Mouse (Mus musculus) intestine, postnatal 0 days (tissue): ENCODE results near the gene Tbc1d24. TPM values are rescaled to one million over a fixed set of nuclear protein-coding genes. Genes with fewer than 3 reads are reported as not detected.

Experiments
- ATAC-seq: fragments of 200-750 bp; cut with Nextera tagmentation; 2 replicates; pipeline ENCODE4 v1.8.0; 2017; ENCODE audit warnings: mild to moderate bottlenecking, moderate TSS enrichment, moderate library complexity
- H3K27ac ChIP-seq: fragments of 300-500 bp; sonication (generic); 2 replicates; pipeline ENCODE4 v1.5.1; 2014; ENCODE audit warnings: mild to moderate bottlenecking, low read depth, low read length, moderate library complexity
- H3K27me3 ChIP-seq: fragments of 300-500 bp; sonication (generic); replicated peaks from 2 replicates; pipeline ENCODE4 v1.6.1; 2014; ENCODE audit warnings: low read length, mixed read lengths; ENCODE audit not compliant: control insufficient read depth, insufficient read depth
- H3K36me3 ChIP-seq: fragments of 300-500 bp; sonication (generic); 2 replicates; pipeline ENCODE4 v1.6.1; 2014; ENCODE audit warnings: mild to moderate bottlenecking, moderate library complexity; ENCODE audit not compliant: control insufficient read depth, insufficient read depth
- H3K4me1 ChIP-seq: fragments of 300-500 bp; sonication (generic); replicated peaks from 2 replicates; pipeline ENCODE4 v1.6.1; 2014; ENCODE audit warnings: antibody characterized with exemption, low read length, mixed read lengths; ENCODE audit not compliant: control insufficient read depth, insufficient read depth
- H3K4me2 ChIP-seq: fragments of 300-500 bp; sonication (generic); replicated peaks from 2 replicates; pipeline ENCODE4 v1.6.1; 2014; ENCODE audit warnings: low read depth, mild to moderate bottlenecking, moderate library complexity
- H3K4me3 ChIP-seq: fragments of 300-500 bp; sonication (generic); 2 replicates; pipeline ENCODE4 v1.5.1; 2014; ENCODE audit warnings: low read depth, low read length
- H3K9ac ChIP-seq: fragments of 300-500 bp; sonication (generic); 2 replicates; pipeline ENCODE4 v1.6.1; 2014; ENCODE audit warnings: mild to moderate bottlenecking, low read depth, low read length
- H3K9me3 ChIP-seq: fragments of 300-500 bp; sonication (generic); 2 replicates; pipeline ENCODE4 v1.6.1; 2016; ENCODE audit warnings: mixed run types; ENCODE audit not compliant: control insufficient read depth
- CTCF ChIP-seq: sonication (generic); IDR thresholded peaks from 2 replicates; pipeline ENCODE4 v1.5.1; 2016; ENCODE audit warnings: low read depth, mild to moderate bottlenecking, control low read depth, antibody characterized with exemption, moderate library complexity
- WGBS: fragments of 180-500 bp; shearing (Covaris S2); extraction: QIAGEN DNeasy Blood & Tissue Kit; methylation state at CpG from one replicate; pipeline ENCODE4 v1.1.7; 2014; 5-methylcytosine and 5-hydroxymethylcytosine counted together
- polyA plus RNA-seq: library from polyadenylated mRNA; unstranded; fragments of >200 nt; fragmentation: Nextera tagmentation; extraction: Ambion mirVana; gene quantifications from 2 replicates; pipeline ENCODE4 v1.2.1, GENCODE M21; 2015

The Tbc1d24 gene
- polyA plus RNA-seq, 1 experiment from 2014 or later: 3.1 TPM

GRCm38 (mm10) chr17:24211631-24212440 lies 6.5 kb upstream of the Tbc1d24 start:
- whole genome bisulfite sequencing: 8% methylated on average over 37 of the region's 37 CpGs
- H3K36me3 ChIP-seq: peaks cover 12% of the 10 kb centered on the region
- no peak for TF ChIP-seq CTCF
- no peaks in the 10 kb centered on the region for H3K9me3 ChIP-seq
- no peak overlapping the region for H3K9ac ChIP-seq
- H3K4me1 ChIP-seq: peaks cover 8% of the 10 kb centered on the region
- H3K27ac ChIP-seq: no peak overlapping the region
- peak overlapping the region; percentile 33 for H3K4me3 ChIP-seq
- ATAC-seq: peak; percentile 28
- H3K27me3 ChIP-seq: peaks cover 10% of the 10 kb centered on the region; the same call in 1 of the 2 replicates
- peak overlapping the region; percentile 76 for H3K4me2 ChIP-seq

- Histone ChIP-seq H3K4me3 (no peak overlapping the region), H3K4me1 (peaks cover 15% of the 10 kb centered on the region), H3K9ac (no peak overlapping the region), H3K9me3 (no peaks in the 10 kb centered on the region), H3K4me2 (no peak overlapping the region), H3K36me3 (peaks cover 1% of the 10 kb centered on the region), H3K27ac (no peak overlapping the region), H3K27me3 (peaks cover 14% of the 10 kb centered on the region; the same call in 1 of the 2 replicates)
- TF ChIP-seq CTCF: no peak
- no peak for ATAC-seq
- 78% methylated on average over 3 of the region's 3 CpGs for WGBS
Measured at GRCm38 (mm10) chr17:24210591-24210990, 5.2 kb upstream of the Tbc1d24 start.

- H3K9ac ChIP-seq: no peak overlapping the region
- no peaks in the 10 kb centered on the region for H3K9me3 ChIP-seq
- no peak for TF ChIP-seq CTCF
- no peak overlapping the region for H3K4me3 ChIP-seq
- peaks cover 14% of the 10 kb centered on the region; the same call in 1 of the 2 replicates for H3K27me3 ChIP-seq
- H3K27ac ChIP-seq: no peak overlapping the region
- H3K36me3 ChIP-seq: no peaks in the 10 kb centered on the region; the same call in 1 of the 2 replicates
- no peak overlapping the region for H3K4me2 ChIP-seq
- 74% methylated on average over 3 of the region's 3 CpGs for whole genome bisulfite sequencing
- no peak for ATAC-seq
- peaks cover 16% of the 10 kb centered on the region for H3K4me1 ChIP-seq
Measured at GRCm38 (mm10) chr17:24209916-24210240, 4.5 kb upstream of the Tbc1d24 start.

GRCm38 (mm10) chr17:24209043-24209915 lies 3.9 kb upstream of the Tbc1d24 start, which contains the start of gene Ntn3:
TSS of gene Ntn3 (minus strand) at chr17:24209531.
- Histone ChIP-seq H3K27ac (peak within 1 kb of the TSS; percentile 46; the same call in 1 of the 2 replicates), H3K36me3 (no peaks in the 10 kb centered on the region; the same call in 1 of the 2 replicates), H3K4me1 (peaks cover 19% of the 10 kb centered on the region), H3K4me3 (peak within 1 kb of the TSS; percentile 30), H3K9ac (peak within 1 kb of the TSS; percentile 23), H3K9me3 (no peaks in the 10 kb centered on the region), H3K27me3 (peaks cover 14% of the 10 kb centered on the region; the same call in 1 of the 2 replicates), H3K4me2 (peak within 1 kb of the TSS; percentile 67)
- ATAC-seq: no peak
- no peak for TF ChIP-seq CTCF
- WGBS: 5% methylated on average over 33 of the region's 43 CpGs

- peak overlapping the region; percentile 23 for H3K9ac ChIP-seq
- H3K4me3 ChIP-seq: peak overlapping the region; percentile 30
- 11% methylated on average over 29 of the region's 29 CpGs for WGBS
- H3K27ac ChIP-seq: peak overlapping the region; percentile 46; the same call in 1 of the 2 replicates
- ATAC-seq: no peak
- H3K36me3 ChIP-seq: no peaks in the 10 kb centered on the region; the same call in 1 of the 2 replicates
- no peaks in the 10 kb centered on the region for H3K9me3 ChIP-seq
- H3K27me3 ChIP-seq: peaks cover 14% of the 10 kb centered on the region; the same call in 1 of the 2 replicates
- TF ChIP-seq CTCF: no peak
- peak overlapping the region; percentile 67 for H3K4me2 ChIP-seq
- H3K4me1 ChIP-seq: peaks cover 20% of the 10 kb centered on the region
Measured at GRCm38 (mm10) chr17:24208641-24209042, 3.3 kb upstream of the Tbc1d24 start.
